Mouse (Mus musculus) lung, adult 2 months (tissue): ENCODE results near the gene Kdm4b.

ENCODE experiments used
- CTCF ChIP-seq: fragments of 200-500 bp; IDR thresholded peaks from 2 replicates; pipeline ENCODE4 v1.5.1; 2011; ENCODE audit warnings: mild to moderate bottlenecking, low read length, control low read depth; ENCODE audit not compliant: insufficient read depth
- POLR2A ChIP-seq: fragments of 200-500 bp; IDR thresholded peaks from 2 replicates; pipeline ENCODE4 v1.6.1; 2011; ENCODE audit warnings: low read depth, mild to moderate bottlenecking, control low read depth, low read length, borderline replicate concordance; ENCODE audit errors: extremely low read depth

DNA sequence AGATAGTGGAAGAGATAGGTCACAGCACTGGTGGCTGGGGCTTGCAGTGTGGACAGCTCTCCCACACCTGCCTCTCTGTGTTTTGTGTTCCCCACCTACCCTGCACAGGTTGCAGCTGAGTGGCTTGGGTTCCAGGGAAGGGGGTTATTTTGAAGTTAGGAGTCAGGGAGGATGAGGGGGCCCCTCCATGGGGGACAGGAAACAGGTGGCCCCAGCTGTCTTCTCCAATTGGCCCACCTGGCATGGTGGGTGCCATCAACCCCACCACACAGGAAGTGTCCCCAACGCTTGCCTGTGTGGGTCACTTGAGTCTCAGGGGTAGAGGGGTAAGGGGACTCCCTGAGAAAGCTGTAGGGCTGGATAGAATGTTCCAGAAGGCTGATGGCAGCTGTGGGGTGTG lies 32.6 kb upstream of the Kdm4b start:
- TF ChIP-seq CTCF (no peak), POLR2A (no peak)
